In genomic region chr6:119405310-119405709, GRCm38 (mm10) we compare ENCODE assay signal across 18 mouse cellular contexts. TPM values are rescaled to one million over a fixed set of nuclear protein-coding genes. Genes with fewer than 3 reads are reported as not detected.
DNase-seq lines count a peak whose midpoint lies in the region; ATAC-seq and TF ChIP-seq lines count a peak whose summit lies in the region.
"Had no signal": no experiment of that assay in that cellular context is flagged by ENCODE, and none has a peak within 500 bp of the region (broad histone marks: within the 10 kb centered on the region; RNA-seq: fewer than 3 reads in every experiment).

No protein-coding gene starts in this region.

- no peak overlapping the region for H3K27ac ChIP-seq in kidney, adult 2 months (ENCODE audit: insufficient read depth, low read depth, low read length)
- peak overlapping the region; percentile 42; the same call in 1 of the 2 replicates for H3K27ac ChIP-seq in liver, embryonic 16.5 days (ENCODE audit: low read length)
- peak overlapping the region; percentile 6; the same call in 1 of the 2 replicates for H3K27ac ChIP-seq in intestine, embryonic 15.5 days
- H3K27ac ChIP-seq: embryonic facial prominence, embryonic 10.5 days; forebrain, embryonic 15.5 days; heart, adult 2 months; hindbrain, embryonic 13.5 days had no signal

- H3K4me2 ChIP-seq in liver, embryonic 16.5 days (ENCODE audit: low read depth, low read length), result no peak overlapping the region
- no peak overlapping the region for H3K4me2 ChIP-seq in intestine, embryonic 15.5 days (replicated peaks)
- H3K4me2 ChIP-seq: forebrain, embryonic 15.5 days; hindbrain, embryonic 13.5 days; midbrain, embryonic 11.5 days had no signal

- no peak for TF ChIP-seq POLR2A in kidney, adult 2 months (IDR thresholded peaks at IDR 0.05; ENCODE audit: low read depth, low read length)

- DNase-seq in kidney, adult 2 months, result peak; percentile 44
- no peak for DNase-seq in kidney, adult 11 months
- DNase-seq in liver, result no peak
- DNase-seq in urinary bladder, postnatal 36 days (ENCODE audit: low spot score in 2 of 2), result no peak
- DNase-seq in layer of hippocampus, adult 8-10 months (ENCODE audit: low spot score in 2 of 2), result no peak
- DNase-seq: cerebellum, adult 9-11 months; gastrocnemius, postnatal 36 days; heart, adult 2 months; layer of hippocampus, adult 9-11 months; lung, adult 2 months; lung, postnatal 14 days; thymus, postnatal 14 days had no signal

- WGBS in kidney, adult 2 months, result 37% methylated on average over 7 of the region's 7 CpGs
- WGBS in liver, embryonic 16.5 days (ENCODE audit: insufficient replicate concordance), result 58% methylated on average over 7 of the region's 7 CpGs
- WGBS in intestine, embryonic 15.5 days, result 27% methylated on average over 7 of the region's 7 CpGs

- no peak overlapping the region for H3K9ac ChIP-seq in liver, embryonic 16.5 days (ENCODE audit: low read depth, low read length)
- no peak overlapping the region for H3K9ac ChIP-seq in intestine, embryonic 15.5 days
- H3K9ac ChIP-seq: forebrain, embryonic 15.5 days; hindbrain, embryonic 13.5 days had no signal

- no peaks in the 10 kb centered on the region for H3K9me3 ChIP-seq in liver, embryonic 16.5 days (replicated peaks; ENCODE audit: control insufficient read depth, low read length)
- no peaks in the 10 kb centered on the region for H3K9me3 ChIP-seq in intestine, embryonic 15.5 days
- H3K9me3 ChIP-seq: embryonic facial prominence, embryonic 10.5 days; forebrain, embryonic 15.5 days; hindbrain, embryonic 13.5 days had no signal

- H3K4me1 ChIP-seq in kidney, adult 2 months (ENCODE audit: control insufficient read depth, insufficient read depth, low read length), result peaks cover 9% of the 10 kb centered on the region
- peaks cover 15% of the 10 kb centered on the region for H3K4me1 ChIP-seq in liver, embryonic 16.5 days (ENCODE audit: control insufficient read depth, low read depth, low read length)
- H3K4me1 ChIP-seq in intestine, embryonic 15.5 days (replicated peaks), result 0 out of 2 replicates have a peak, but pooled peaks cover 3% of the 10 kb centered on the region
- H3K4me1 ChIP-seq: embryonic facial prominence, embryonic 10.5 days; forebrain, embryonic 15.5 days; hindbrain, embryonic 13.5 days had no signal

- H3K36me3 ChIP-seq in kidney, adult 2 months (ENCODE audit: control insufficient read depth, insufficient read depth, low read length), result no peaks in the 10 kb centered on the region
- H3K36me3 ChIP-seq in liver, embryonic 16.5 days (ENCODE audit: control insufficient read depth, insufficient read depth), result no peaks in the 10 kb centered on the region
- H3K36me3 ChIP-seq in intestine, embryonic 15.5 days, result no peaks in the 10 kb centered on the region
- H3K36me3 ChIP-seq: embryonic facial prominence, embryonic 10.5 days; forebrain, embryonic 15.5 days; hindbrain, embryonic 13.5 days had no signal

- no peak overlapping the region for H3K4me3 ChIP-seq in kidney, adult 2 months (ENCODE audit: insufficient read depth, low read depth, low read length)
- H3K4me3 ChIP-seq in liver, embryonic 16.5 days (ENCODE audit: low read depth, low read length), result no peak overlapping the region
- no peak overlapping the region for H3K4me3 ChIP-seq in intestine, embryonic 15.5 days (replicated peaks)
- H3K4me3 ChIP-seq: embryonic facial prominence, embryonic 10.5 days; forebrain, embryonic 15.5 days; heart, adult 2 months; hindbrain, embryonic 13.5 days had no signal

- no peak for TF ChIP-seq CTCF in kidney, adult 2 months (conservative IDR thresholded peaks at IDR 0.05; ENCODE audit: insufficient read depth, insufficient read length, low read depth, low read length)

- ATAC-seq in liver, embryonic 16.5 days (ENCODE audit: low read depth), result 0 out of 2 replicates have a peak, but pooled peaks have one; percentile 17
- ATAC-seq in intestine, embryonic 15.5 days, result no peak
- ATAC-seq: forebrain, embryonic 15.5 days had no signal

- H3K27me3 ChIP-seq in kidney, adult 2 months (replicated peaks; ENCODE audit: control insufficient read depth, insufficient read depth, low read length), result no peaks in the 10 kb centered on the region
- H3K27me3 ChIP-seq in liver, embryonic 16.5 days (ENCODE audit: control insufficient read depth, insufficient read depth, low read depth, low read length), result no peaks in the 10 kb centered on the region
- H3K27me3 ChIP-seq in intestine, embryonic 15.5 days (replicated peaks), result no peaks in the 10 kb centered on the region
- H3K27me3 ChIP-seq: forebrain, embryonic 15.5 days; hindbrain, embryonic 13.5 days had no signal

RNA-seq across cellular contexts. Expression of gene Adipor2, which starts 12.2 kb away (rescaled TPM):
- 65.7 and 66.6 TPM in 2 replicates for polyA plus RNA-seq in kidney, adult 2 months (2012; rRNA removed)
- 29.4 and 35.2 TPM in 2 replicates for polyA plus RNA-seq in liver, embryonic 16.5 days (2015; fragmentation: Nextera tagmentation; extraction: Ambion mirVana)
- polyA plus RNA-seq in intestine, embryonic 15.5 days (2015; fragmentation: Nextera tagmentation; extraction: Ambion mirVana), result 101 and 111 TPM in 2 replicates
- 10 to 100 TPM; 41.4 to 46.2 (median 44.2) TPM for total RNA-seq in layer of hippocampus, adult 8-10 months (2022)
